Mouse (Mus musculus): ENCODE data around the gene Large2.

Gene Large2

DNA sequence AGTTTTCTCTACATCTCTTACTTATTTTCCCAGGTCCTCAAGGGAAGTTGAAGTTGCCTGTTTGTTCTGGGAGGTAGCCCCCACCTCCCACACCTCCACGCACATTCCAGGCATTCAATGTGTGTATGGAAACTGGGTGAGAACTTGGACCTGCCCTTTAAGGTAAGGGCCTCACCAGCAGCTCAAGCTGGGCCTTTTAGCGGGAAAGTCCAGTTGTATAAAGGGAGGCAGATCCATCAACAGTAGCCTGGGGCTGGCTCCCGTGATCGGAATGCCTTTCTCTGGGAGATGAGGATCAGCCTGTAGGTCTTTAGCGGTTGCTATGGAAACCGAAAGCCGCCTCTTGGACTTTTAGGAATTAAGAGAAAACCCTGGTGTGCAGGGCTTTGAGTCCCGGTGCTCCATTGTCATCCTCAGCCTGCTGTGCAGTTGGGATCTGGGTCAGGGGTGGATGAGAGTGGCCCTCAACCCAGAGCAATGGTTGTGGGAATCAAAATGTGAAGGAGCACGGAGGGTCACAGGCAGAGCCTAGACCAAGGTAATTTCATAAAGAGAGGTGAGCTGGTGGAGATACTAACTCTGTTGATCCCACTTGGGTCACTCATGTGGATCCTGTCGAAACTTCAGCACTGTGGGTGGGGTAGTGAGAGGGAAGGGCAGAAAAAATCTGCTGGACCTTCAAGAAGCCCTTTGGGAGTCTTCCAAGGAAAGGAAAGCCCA, 2.5 kb downstream of the Large2 start:
- no peak for DNase-seq (ENCODE audit: low read depth)

DNA sequence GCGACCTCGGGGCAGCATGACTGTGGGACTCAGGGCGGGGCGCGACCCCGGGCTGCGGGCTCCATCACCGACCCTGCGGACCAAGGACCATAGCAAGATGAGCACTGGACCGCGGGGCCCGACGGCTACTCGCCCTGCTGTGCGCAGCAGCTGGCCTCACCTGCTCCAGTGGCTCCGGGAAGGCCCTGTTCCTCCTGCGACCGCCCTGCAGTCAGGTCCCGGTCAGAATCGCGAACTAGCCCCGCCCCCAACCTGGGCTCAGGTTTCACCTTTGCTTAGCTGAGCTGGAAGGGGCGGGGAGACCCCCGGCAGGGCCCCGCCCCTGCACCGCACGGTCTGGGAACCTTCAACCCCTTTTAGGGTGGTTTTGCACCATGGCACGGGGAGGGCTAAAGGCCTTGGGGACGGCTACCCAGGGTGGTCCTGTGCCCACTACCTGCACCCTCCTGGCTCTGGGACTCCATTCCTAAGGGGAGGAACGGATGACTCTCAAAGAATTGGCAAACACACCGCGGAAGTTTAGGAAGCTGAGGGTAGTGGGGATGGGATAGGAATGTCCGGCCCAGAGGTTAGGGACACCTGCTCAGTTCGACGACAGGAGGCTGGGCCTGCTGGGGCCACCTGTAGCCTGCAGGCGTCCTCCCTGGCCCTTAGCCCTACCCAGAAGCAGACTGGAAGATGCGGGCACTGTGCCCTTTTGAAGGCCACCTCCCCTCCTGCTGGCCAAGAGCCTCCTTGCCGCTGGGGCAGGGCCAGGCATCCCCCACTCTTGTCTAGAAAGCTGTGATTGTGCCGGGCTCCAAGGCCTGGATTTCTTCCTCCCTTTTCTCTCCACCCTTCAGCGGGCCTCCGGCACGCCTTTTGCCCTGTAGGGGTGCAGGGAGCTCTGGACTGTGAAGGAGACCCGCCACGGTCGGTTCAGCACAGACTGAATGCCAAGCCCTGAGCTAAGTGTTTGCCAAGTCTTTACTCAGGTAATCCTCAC, 3.6 kb downstream of the Large2 start:
- DNase-seq (ENCODE audit: low read depth): peak; percentile 38

GRCm38 (mm10) chr2:92370375-92370774, 4.3 kb downstream of the Large2 start:
- no peak for DNase-seq (ENCODE audit: low read depth)

GRCm38 (mm10) chr2:92367383-92368029, 7.2 kb downstream of the Large2 start:
- no peak for DNase-seq (ENCODE audit: low read depth)

DNA sequence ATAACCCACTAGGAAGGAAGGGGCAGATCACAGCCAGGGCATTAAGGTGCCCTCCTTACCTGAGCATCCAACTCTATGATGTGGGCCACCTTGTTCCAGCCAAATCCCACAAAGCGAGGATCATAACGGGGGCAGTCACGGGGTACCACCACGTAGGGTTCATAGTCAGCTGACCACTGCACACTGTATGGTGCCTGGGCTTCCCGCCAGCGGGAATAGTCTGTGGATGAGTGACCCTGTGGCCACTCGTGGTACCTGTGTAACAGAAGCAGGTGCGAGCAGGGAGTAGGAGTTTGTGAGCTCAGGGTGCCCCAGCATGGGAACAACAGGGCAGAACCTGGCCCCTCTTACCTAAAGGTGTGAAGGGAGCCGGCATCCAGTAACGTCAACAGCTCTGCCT, 9.1 kb downstream of the Large2 start:
- DNase-seq (ENCODE audit: low read depth): no peak

DNA sequence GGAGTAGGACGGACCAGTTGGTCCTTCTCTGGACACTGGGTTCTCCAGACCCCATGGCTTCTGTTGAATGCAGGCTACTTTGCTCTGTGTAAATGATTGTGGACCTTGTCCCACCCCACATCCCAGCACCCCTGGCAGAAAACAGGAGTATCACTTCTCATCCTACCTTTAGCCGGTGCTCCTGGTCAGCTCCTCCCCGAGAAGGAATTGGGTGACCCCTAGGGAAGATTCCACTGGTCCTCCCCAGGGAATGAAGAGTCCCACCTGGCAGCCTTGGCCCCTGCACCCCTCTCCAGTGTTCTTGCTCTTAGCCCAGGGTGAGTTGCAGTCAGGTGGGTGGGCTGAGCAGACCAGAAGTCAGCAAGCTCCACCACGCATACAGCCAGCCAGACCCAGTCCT, 10.6 kb downstream of the Large2 start:
- DNase-seq (ENCODE audit: low read depth): no peak

GRCm38 (mm10) chr2:92362571-92363228, 12.0 kb downstream of the Large2 start:
- no peak for DNase-seq (ENCODE audit: low read depth)

DNA sequence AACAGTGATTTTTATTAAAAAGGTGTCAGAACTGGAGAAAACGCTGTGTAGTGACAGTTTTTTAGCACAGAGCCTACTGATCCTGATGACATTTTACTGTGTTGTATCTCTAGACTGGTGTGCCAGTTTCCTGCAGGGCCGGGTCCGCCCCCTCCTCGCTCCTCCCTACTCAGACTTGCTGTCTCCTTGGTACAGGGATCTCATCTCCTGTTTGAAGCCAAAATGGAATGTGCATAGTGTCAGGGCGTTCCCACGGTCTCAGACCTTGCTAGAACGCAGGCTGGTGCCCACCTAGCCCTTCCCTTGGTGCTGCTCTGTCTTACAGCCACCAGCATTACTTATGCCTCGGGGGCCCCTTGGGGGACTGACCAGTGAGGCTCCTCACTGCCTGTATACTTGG, 12.9 kb downstream of the Large2 start:
- no peak for DNase-seq (ENCODE audit: low read depth)

DNA sequence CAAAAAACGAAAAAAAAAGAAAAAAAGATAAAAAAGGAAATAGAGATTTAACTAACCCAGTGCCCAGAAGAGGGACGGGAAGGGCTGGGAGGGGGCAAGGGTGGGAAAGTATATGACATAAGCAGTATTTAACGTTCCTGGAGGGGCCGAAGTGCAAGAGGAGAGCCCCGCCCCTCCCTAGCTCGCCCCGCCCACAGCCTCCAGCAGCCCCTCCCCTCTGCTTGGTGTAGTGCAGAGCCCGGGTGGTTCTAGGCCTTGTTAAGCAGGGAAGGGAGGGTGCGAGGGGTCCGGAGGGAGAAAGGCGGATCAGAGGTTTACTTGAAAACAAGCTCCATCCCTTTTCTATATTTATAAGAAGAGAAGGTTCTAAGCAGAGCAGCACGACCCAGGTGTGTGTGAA, 13.8 kb downstream of the Large2 start:
- no peak for DNase-seq (ENCODE audit: low read depth)

- no peak for DNase-seq (ENCODE audit: low read depth)
Observed at GRCm38 (mm10) chr2:92360186-92360823, 14.4 kb downstream of the Large2 start.

DNA sequence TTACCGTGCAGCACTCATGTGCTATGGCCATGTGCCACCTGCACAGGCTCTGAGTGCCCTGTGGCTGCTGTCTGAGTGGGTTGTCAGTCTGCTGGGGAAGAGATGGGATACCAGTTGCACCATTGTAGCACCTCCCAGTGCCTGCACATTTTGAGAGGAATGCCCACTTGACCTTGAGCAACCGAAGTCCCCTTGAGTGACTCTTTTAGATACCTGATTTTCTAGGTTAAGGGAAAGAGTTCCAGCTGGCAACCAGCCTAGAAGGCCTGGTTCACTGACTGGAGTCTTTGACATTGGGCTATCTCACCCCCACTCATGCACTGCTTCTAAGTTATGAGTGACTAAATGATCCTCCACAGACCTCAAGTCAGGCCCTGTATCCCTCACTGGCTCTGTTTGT, 15.4 kb downstream of the Large2 start:
- DNase-seq (ENCODE audit: low read depth): no peak

- no peak for DNase-seq (ENCODE audit: low read depth)
Observed at GRCm38 (mm10) chr2:92354224-92354623, 20.4 kb downstream of the Large2 start.

DNA sequence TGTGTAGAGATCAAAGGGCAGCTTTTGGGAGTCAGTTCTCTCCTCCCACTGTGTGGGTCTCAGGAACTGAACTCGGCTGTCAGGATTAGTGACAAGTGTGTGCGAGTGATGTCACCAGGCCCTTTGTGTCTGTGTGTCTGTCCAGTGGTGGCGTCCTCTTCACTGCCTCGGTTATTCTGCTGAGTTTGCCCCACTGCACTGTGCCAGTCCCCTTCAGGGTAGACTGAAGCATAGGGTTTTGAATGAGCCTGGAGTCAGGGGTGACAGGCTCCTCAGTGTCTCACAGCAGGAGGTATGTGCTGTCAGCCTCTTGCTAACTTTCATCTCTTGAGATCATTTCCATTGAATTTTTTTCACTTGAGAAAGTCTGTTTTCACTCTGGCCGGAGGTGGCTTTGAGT, 21.3 kb downstream of the Large2 start:
- DNase-seq (ENCODE audit: low read depth): no peak

- no peak for DNase-seq (ENCODE audit: low read depth)
Observed at GRCm38 (mm10) chr2:92350686-92351085, 24.0 kb downstream of the Large2 start.

- no peak for DNase-seq (ENCODE audit: low read depth)
Observed at GRCm38 (mm10) chr2:92349589-92350425, 24.9 kb downstream of the Large2 start.

DNA sequence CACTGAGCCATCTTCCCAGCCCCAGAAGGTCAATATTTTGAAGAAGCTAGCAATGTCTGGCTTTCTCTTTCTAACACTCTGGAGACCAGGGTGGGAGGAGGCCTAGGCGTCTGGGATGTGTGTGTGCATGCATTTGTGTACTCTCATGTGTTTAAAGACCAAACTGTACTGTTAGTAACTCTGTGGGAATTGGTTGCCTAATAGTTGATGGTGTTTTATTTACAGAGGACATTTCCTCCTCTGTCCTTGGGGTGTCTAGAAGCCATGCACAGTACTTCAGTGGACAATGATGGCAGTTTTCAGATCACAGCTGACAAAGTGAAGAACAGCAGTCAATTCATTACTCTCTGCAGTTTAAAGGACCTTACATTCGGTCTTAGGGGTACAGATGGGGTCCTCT, 27.5 kb downstream of the Large2 start:
- no peak for DNase-seq (ENCODE audit: low read depth)

DNA sequence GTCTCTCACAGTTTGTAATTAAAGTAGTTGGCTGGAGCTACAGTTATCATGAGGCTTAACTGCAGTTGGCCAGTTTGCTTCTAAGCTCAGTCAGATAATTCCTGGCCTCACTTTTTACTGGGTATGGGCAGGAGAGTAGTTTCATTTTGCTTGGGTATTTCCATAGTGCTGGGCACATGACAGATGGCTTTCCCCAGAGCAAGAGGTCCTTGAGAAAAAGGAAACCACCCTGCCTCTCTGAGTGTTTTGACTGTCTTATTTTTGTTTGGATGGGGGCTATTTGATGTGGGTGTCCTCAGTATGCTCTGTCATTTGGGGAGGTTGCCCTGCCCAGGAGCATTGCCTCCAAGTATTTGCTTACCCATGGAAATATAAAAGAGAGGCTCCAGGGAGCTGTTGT, 32.3 kb downstream of the Large2 start:
- DNase-seq (ENCODE audit: low read depth): no peak

DNA sequence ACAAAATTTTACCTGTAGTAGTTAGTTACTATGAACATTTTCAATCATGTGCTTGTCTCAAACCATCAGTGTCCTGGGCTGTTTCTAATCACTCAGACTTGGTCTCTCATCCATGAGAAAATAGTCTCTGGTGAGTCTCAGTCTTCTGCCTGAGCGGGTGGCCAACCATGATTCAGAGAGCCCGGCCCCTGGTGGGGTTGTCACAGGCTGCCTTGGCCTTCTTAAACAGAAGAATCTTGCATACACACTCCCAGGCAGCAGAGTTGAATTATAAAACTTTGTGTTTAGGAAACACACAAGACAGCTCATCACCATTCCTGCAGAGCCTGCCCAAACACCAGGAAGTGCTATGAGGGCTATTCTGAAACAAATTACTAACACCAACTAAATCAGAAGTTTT, 42.8 kb downstream of the Large2 start:
- DNase-seq (ENCODE audit: low read depth): no peak

DNA sequence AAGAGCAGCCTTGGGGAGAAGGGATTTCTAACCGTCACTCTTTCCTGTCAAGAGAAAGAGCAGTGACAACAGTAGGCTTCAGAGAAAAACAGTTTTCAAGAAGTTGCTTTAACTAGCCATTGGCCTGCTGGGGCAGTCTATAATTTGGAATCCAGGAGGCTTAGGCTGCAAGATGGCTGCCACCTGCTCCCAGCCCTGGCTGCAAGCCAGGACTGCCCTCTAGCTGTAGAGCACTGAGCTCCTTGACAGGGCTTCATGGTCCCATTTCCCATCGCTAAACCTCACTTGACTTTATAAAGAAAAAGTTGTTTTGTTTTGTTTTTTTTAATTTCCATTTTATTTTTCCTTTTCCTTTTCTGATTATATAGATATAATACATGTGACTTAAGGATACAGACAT, 43.3 kb downstream of the Large2 start:
- DNase-seq (ENCODE audit: low read depth): peak; percentile 17

DNA sequence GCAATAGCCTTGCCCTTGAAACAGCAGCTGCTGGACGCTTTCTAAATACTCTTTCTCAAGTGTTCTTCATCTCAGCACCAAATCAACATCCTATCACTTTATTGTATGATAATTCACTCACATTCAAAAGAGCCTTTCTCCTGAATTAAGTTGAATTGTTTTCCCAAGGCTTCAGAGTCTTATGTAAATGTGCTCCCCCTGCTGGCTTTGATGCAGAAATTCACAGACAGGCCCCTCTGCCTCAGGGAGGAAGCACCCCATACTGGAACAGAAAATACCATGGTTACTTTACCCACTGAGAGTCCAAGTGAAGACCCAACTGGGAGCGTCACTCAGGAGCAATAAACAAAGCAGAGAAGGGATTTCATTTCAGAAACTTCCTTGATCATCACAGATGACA, 43.8 kb downstream of the Large2 start:
- peak; percentile 61 for DNase-seq (ENCODE audit: low read depth)

- no peak for DNase-seq (ENCODE audit: low read depth)
Observed at GRCm38 (mm10) chr2:92328206-92328605, 46.5 kb downstream of the Large2 start.

Data from naive thymus-derived CD4-positive, alpha-beta T cell, adult 2 months (primary cell).